Mouse (Mus musculus): ENCODE measurements at regions not wholly inside any gene's neighbourhood (a gene's known extent, or its start where the extent isn't known, plus 50 kb on each side); places are given as distances from the start of the nearest gene placed in this dataset.

- intact Hi-C loops (cut with DNase I), result no loop called here
- DNase-seq, result no peak
These were observed 180.5 kb upstream of the Dlk1 start for GRCm38 (mm10) chr12:109272101-109272500.

GRCm38 (mm10) chr12:109314850-109315249 lies 137.8 kb upstream of the Dlk1 start:
- intact Hi-C loops (cut with DNase I), result no loop called here
- peak; percentile 4 for DNase-seq

GRCm38 (mm10) chr12:109325986-109326385 lies 126.6 kb upstream of the Dlk1 start:
- DNase-seq, result no peak

GRCm38 (mm10) chr12:109371327-109371726 lies 81.3 kb upstream of the Dlk1 start:
- intact Hi-C loops (cut with DNase I), result no loop called here
- DNase-seq, result no peak

More at GRCm38 (mm10) chr12:109325986-109326385, 126.6 kb upstream of the Dlk1 start:
- intact Hi-C loops (cut with DNase I), result no loop called here

- intact Hi-C loops (cut with DNase I), result no loop called here
- no peak for DNase-seq
These were observed 66.8 kb upstream of the Dlk1 start for GRCm38 (mm10) chr12:109385794-109386193.

GRCm38 (mm10) chr12:109388791-109389190 lies 63.8 kb upstream of the Dlk1 start:
- intact Hi-C loops (cut with DNase I), result no loop called here
- no peak for DNase-seq

- DNase-seq, result no peak
- intact Hi-C loops (cut with DNase I), result loop anchor here (5.0 to 10.0 kb wide), 2 partner anchors 326 to 488 kb away; partner anchors contain the start of gene Begain
These were observed 62.2 kb upstream of the Dlk1 start for GRCm38 (mm10) chr12:109390388-109390920.

GRCm38 (mm10) chr12:109390978-109391377 lies 61.6 kb upstream of the Dlk1 start:
- intact Hi-C loops (cut with DNase I), result loop anchor here (5.0 to 10.0 kb wide), 2 partner anchors 326 to 489 kb away; partner anchors contain the start of gene Begain
- DNase-seq, result no peak

GRCm38 (mm10) chr12:109393326-109393725 lies 59.3 kb upstream of the Dlk1 start:
- no peak for DNase-seq
- intact Hi-C loops (cut with DNase I), result loop anchor here (5.0 to 10.0 kb wide), 2 partner anchors 329 to 491 kb away; partner anchors contain the start of gene Begain

GRCm38 (mm10) chr12:109393795-109394194 lies 58.8 kb upstream of the Dlk1 start:
- intact Hi-C loops (cut with DNase I), result loop anchor here (5.0 to 10.0 kb wide), 2 partner anchors 329 to 491 kb away; partner anchors contain the start of gene Begain
- peak; percentile 84 for DNase-seq

GRCm38 (mm10) chr12:109394396-109394795 lies 58.2 kb upstream of the Dlk1 start:
- DNase-seq, result no peak
- intact Hi-C loops (cut with DNase I), result loop anchor here (5.0 to 10.0 kb wide), 2 partner anchors 330 to 492 kb away; partner anchors contain the start of gene Begain

- no peak for DNase-seq
- intact Hi-C loops (cut with DNase I), result loop anchor here (10.0 kb wide), 1 partner anchor 332 kb away; the partner anchor contains the start of gene Begain
These were observed 56.0 kb upstream of the Dlk1 start for GRCm38 (mm10) chr12:109396614-109397013.

- DNase-seq, result peak; percentile 66
- intact Hi-C loops (cut with DNase I), result loop anchor here (10.0 kb wide), 1 partner anchor 333 kb away; the partner anchor contains the start of gene Begain
These were observed 55.2 kb upstream of the Dlk1 start for GRCm38 (mm10) chr12:109397175-109398058.

- intact Hi-C loops (cut with DNase I), result loop anchor here (10.0 kb wide), 1 partner anchor 334 kb away; the partner anchor contains the start of gene Begain
- no peak for DNase-seq
These were observed 54.1 kb upstream of the Dlk1 start for GRCm38 (mm10) chr12:109398473-109398872.

GRCm38 (mm10) chr12:109398951-109399350 lies 53.7 kb upstream of the Dlk1 start:
- no peak for DNase-seq
- intact Hi-C loops (cut with DNase I), result loop anchor here (10.0 kb wide), 1 partner anchor 334 kb away; the partner anchor contains the start of gene Begain

GRCm38 (mm10) chr12:109399591-109399990 lies 53.0 kb upstream of the Dlk1 start:
- no peak for DNase-seq
- intact Hi-C loops (cut with DNase I), result loop anchor here (10.0 kb wide), 1 partner anchor 335 kb away; the partner anchor contains the start of gene Begain

GRCm38 (mm10) chr12:109400041-109400440 lies 52.6 kb upstream of the Dlk1 start:
- DNase-seq, result no peak
- intact Hi-C loops (cut with DNase I), result no loop called here

- intact Hi-C loops (cut with DNase I), result no loop called here
- peak; percentile 53 for DNase-seq
These were observed 51.6 kb upstream of the Dlk1 start for GRCm38 (mm10) chr12:109400936-109401586.

GRCm38 (mm10) chr12:109401696-109402095 lies 50.9 kb upstream of the Dlk1 start:
- no peak for DNase-seq
- intact Hi-C loops (cut with DNase I), result no loop called here

GRCm38 (mm10) chr12:109402226-109402625 lies 50.4 kb upstream of the Dlk1 start:
- DNase-seq, result no peak
- intact Hi-C loops (cut with DNase I), result no loop called here

All from left cerebral cortex, postnatal 4 days (tissue).